Mouse (Mus musculus) brain, embryonic 14.5 days (tissue): ENCODE data around the gene 2900011O08Rik.

Experiments used
- CTCF ChIP-seq: fragments of 200-500 bp; IDR thresholded peaks from 2 replicates; pipeline ENCODE4 v1.5.1; 2012; ENCODE audit warnings: inconsistent platforms, mild to moderate bottlenecking, moderate library complexity, borderline replicate concordance; ENCODE audit not compliant: insufficient read depth, insufficient read length; ENCODE audit errors: extremely low read depth
- POLR2A ChIP-seq: fragments of 200-500 bp; IDR thresholded peaks from 2 replicates; pipeline ENCODE4 v1.6.1; 2012; ENCODE audit warnings: mild to moderate bottlenecking, inconsistent platforms, borderline replicate concordance; ENCODE audit not compliant: poor library complexity, insufficient read depth, insufficient read length, severe bottlenecking; ENCODE audit errors: extremely low read depth

DNA sequence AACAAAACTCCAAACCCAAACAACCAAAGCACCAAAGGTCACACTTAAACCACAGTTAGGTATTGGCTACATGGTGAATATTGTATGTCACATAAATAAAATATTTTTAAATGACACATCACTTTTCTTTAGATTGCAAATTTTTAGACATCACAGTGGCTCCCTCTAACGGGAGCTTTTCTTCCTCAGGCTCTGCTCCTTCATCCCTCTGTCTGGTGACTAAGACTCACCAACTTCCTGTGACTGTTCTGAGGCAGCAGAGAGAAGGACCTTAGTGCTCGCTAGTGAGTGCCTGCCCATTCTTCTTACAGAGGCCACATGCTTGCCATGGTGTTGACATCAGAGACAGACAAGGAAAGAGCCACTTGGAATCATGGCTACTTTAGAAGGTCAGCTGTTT lies 125.7 kb downstream of the 2900011O08Rik start:
- TF ChIP-seq POLR2A = no peak
- TF ChIP-seq CTCF = no peak
